Mouse (Mus musculus) cerebellum, adult 2 months (tissue): ENCODE measurements around the gene Cacna1s.

Experiments used
- CTCF ChIP-seq: fragments of 200-500 bp; IDR thresholded peaks from 2 replicates; pipeline ENCODE4 v1.5.1; 2011; ENCODE audit warnings: low read depth, mild to moderate bottlenecking, control low read depth, low read length, moderate library complexity, borderline replicate concordance; ENCODE audit not compliant: insufficient read depth
- POLR2A ChIP-seq: fragments of 200-500 bp; IDR thresholded peaks from 2 replicates; pipeline ENCODE4 v1.6.1; 2011; ENCODE audit warnings: low read length, control low read depth, borderline replicate concordance; ENCODE audit not compliant: insufficient read depth

GRCm38 (mm10) chr1:136018390-136019189 is 34.0 kb upstream of the Cacna1s start:
- TF ChIP-seq CTCF (no peak), POLR2A (no peak)
